14 mouse cellular contexts compared by ENCODE assay signal in the genomic region with DNA sequence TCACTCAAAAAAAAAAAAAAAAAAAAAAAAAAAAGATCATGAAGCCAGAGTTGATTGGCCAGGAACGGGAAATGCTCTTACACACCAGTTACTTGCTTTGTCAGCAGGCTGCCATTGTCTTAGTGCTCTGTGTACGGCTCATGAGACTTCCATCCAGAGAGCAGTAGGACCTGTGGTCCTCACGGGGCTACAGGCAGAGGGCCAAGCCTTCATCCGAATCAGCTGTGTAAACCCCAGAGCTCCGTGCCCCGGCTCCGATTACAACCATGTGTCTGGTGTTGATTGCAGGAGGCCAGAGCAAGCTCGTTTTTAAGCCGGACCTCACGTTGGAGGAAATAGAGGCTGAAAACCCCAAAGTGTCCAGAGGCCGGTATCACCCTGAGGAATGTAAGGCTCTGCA. TPM values are rescaled to one million over a fixed set of nuclear protein-coding genes. Genes with fewer than 3 reads are reported as not detected.
A peak's percentile ranks its signal among the peaks of the same experiment; 100 is the strongest.
DNase-seq lines count a peak whose midpoint lies in the region; ATAC-seq and TF ChIP-seq lines count a peak whose summit lies in the region.
"Had no signal": no experiment of that assay in that cellular context is flagged by ENCODE, and none has a peak within 500 bp of the region (broad histone marks: within the 10 kb centered on the region; RNA-seq: fewer than 3 reads in every experiment).

No protein-coding gene starts in this region.

- no peaks in the 10 kb centered on the region for H3K27me3 ChIP-seq in kidney, postnatal 0 days (ENCODE audit: insufficient read depth, low read length)
- H3K27me3 ChIP-seq in limb, embryonic 10.5 days (ENCODE audit: low read depth, poor library complexity, severe bottlenecking): no peaks in the 10 kb centered on the region
- H3K27me3 ChIP-seq: heart, embryonic 15.5 days had no signal

- 28% methylated on average over 11 of the region's 11 CpGs for WGBS in kidney, postnatal 0 days
- WGBS in limb, embryonic 10.5 days: 37% methylated on average over 11 of the region's 11 CpGs

- H3K4me1 ChIP-seq in kidney, postnatal 0 days (replicated peaks; ENCODE audit: insufficient read depth, low read length): peaks cover 4% of the 10 kb centered on the region
- peaks cover 47% of the 10 kb centered on the region for H3K4me1 ChIP-seq in limb, embryonic 10.5 days

- no peak overlapping the region for H3K9ac ChIP-seq in kidney, postnatal 0 days (ENCODE audit: low read depth, low read length)
- H3K9ac ChIP-seq: heart, embryonic 15.5 days had no signal

- H3K27ac ChIP-seq in gastrocnemius, adult 2 months: 0 out of 2 replicates have a peak overlapping the region, but pooled peaks have one; percentile 16
- no peak overlapping the region for H3K27ac ChIP-seq in kidney, postnatal 0 days
- H3K27ac ChIP-seq in limb, embryonic 10.5 days: no peak overlapping the region
- H3K27ac ChIP-seq: heart, embryonic 15.5 days; left cerebral cortex, adult 2 months had no signal

- H3K4me3 ChIP-seq in gastrocnemius, adult 2 months: peak overlapping the region; percentile 39
- H3K4me3 ChIP-seq in kidney, postnatal 0 days (replicated peaks; ENCODE audit: low read depth, low read length): no peak overlapping the region
- no peak overlapping the region for H3K4me3 ChIP-seq in limb, embryonic 10.5 days
- H3K4me3 ChIP-seq: heart, embryonic 15.5 days; left cerebral cortex, adult 2 months had no signal

- no peak overlapping the region for H3K4me2 ChIP-seq in kidney, postnatal 0 days (ENCODE audit: low read length)
- H3K4me2 ChIP-seq: heart, embryonic 15.5 days had no signal

- DNase-seq in gastrocnemius, adult 2 months: peak; percentile 36
- DNase-seq in gastrocnemius, postnatal 4 days (ENCODE audit: low spot score in 2 of 2): no peak
- peak; percentile 48 for DNase-seq in kidney, postnatal 0 days (ENCODE audit: low spot score)
- DNase-seq in kidney, adult 11 months: no peak
- peak; percentile 49 for DNase-seq in brain, embryonic 14.5 days (ENCODE audit: low read depth)
- peak; percentile 39 for DNase-seq in limb, embryonic 10.5 days (ENCODE audit: low spot score)
- no peak for DNase-seq in B cell, adult 2 months
- no peak for DNase-seq in kidney, adult 8-10 months
- DNase-seq: adrenal gland, postnatal 10 days; cerebellum, adult 11-12 months; kidney, adult 9 months; lung, postnatal 4 days had no signal

- no peaks in the 10 kb centered on the region for H3K9me3 ChIP-seq in kidney, postnatal 0 days (replicated peaks; ENCODE audit: low read length)
- no peaks in the 10 kb centered on the region for H3K9me3 ChIP-seq in limb, embryonic 10.5 days (replicated peaks)
- H3K9me3 ChIP-seq: heart, embryonic 15.5 days had no signal

- 0 out of 2 replicates have a peak, but pooled peaks cover 4% of the 10 kb centered on the region for H3K36me3 ChIP-seq in kidney, postnatal 0 days (ENCODE audit: insufficient read depth, low read length)
- H3K36me3 ChIP-seq in limb, embryonic 10.5 days: peaks cover 15% of the 10 kb centered on the region

- no peak for TF ChIP-seq POLR2A in brain, embryonic 14.5 days (IDR thresholded peaks at IDR 0.05; ENCODE audit: borderline replicate concordance, extremely low read depth, insufficient read depth, insufficient read length, poor library complexity, severe bottlenecking)

- intact Hi-C loops in gastrocnemius, adult 2 months (cut with DNase I): no loop called here

- no peak for TF ChIP-seq CTCF in gastrocnemius, adult 2 months (IDR thresholded peaks at IDR 0.05)
- no peak for TF ChIP-seq CTCF in kidney, postnatal 0 days (IDR thresholded peaks at IDR 0.05; ENCODE audit: low read depth)
- TF ChIP-seq CTCF in brain, embryonic 14.5 days (IDR thresholded peaks at IDR 0.05; ENCODE audit: borderline replicate concordance, extremely low read depth, insufficient read depth, insufficient read length): no peak

- no peak; the same call in 1 of the 2 replicates for ATAC-seq in kidney, postnatal 0 days (replicated peaks; ENCODE audit: low FRiP score, low read depth)

RNA-seq across cellular contexts. Expression of a gene that starts 11.6 kb away (rescaled TPM):
- total RNA-seq in gastrocnemius, adult 2 months (2021): 1 to 10 TPM; 3.3 to 7.0 TPM
- total RNA-seq in gastrocnemius, postnatal 4 days (2021): 1 to 10 TPM; 6.8 to 8.5 TPM
- 28.8 and 29.9 TPM in 2 replicates for polyA plus RNA-seq in kidney, postnatal 0 days (2015; fragmentation: Nextera tagmentation; extraction: Ambion mirVana)
- polyA plus RNA-seq in brain, embryonic 14.5 days (2012; rRNA removed): 14.1 and 18.8 TPM in 2 replicates
- polyA plus RNA-seq in limb, embryonic 10.5 days (2016; fragmentation: Nextera tagmentation; extraction: Ambion mirVana): 19.2 and 23.0 TPM in 2 replicates

RNA-seq across cellular contexts. Expression of a gene that starts 40.6 kb away (rescaled TPM):
- total RNA-seq in gastrocnemius, adult 2 months (2021): 10 to 100 TPM; 11.9 to 18.6 TPM
- total RNA-seq in gastrocnemius, postnatal 4 days (2021): 10 to 100 TPM; 30.1 to 31.2 TPM
- polyA plus RNA-seq in kidney, postnatal 0 days (2015; fragmentation: Nextera tagmentation; extraction: Ambion mirVana): 5.4 and 5.9 TPM in 2 replicates
- polyA plus RNA-seq in brain, embryonic 14.5 days (2012; rRNA removed): 3.2 and 7.0 TPM in 2 replicates
- polyA plus RNA-seq in limb, embryonic 10.5 days (2016; fragmentation: Nextera tagmentation; extraction: Ambion mirVana): 6.3 and 6.7 TPM in 2 replicates

RNA-seq across cellular contexts. Expression of a gene that starts 46.5 kb away (rescaled TPM):
- total RNA-seq in gastrocnemius, adult 2 months (2021): not detected
- total RNA-seq in gastrocnemius, postnatal 4 days (2021): under 1 TPM in 1 of 2 experiments, not detected in 1; 0.49 TPM
- 33.9 and 47.9 TPM in 2 replicates for polyA plus RNA-seq in kidney, postnatal 0 days (2015; fragmentation: Nextera tagmentation; extraction: Ambion mirVana)
- 1.3 and 2.7 TPM in 2 replicates for polyA plus RNA-seq in brain, embryonic 14.5 days (2012; rRNA removed)
- polyA plus RNA-seq in limb, embryonic 10.5 days (2016; fragmentation: Nextera tagmentation; extraction: Ambion mirVana): 1.8 and 3.4 TPM in 2 replicates

Comparison
In these comparisons a context has a peak if more than half of its experiments do, and no peak if none do; other contexts are left out.
1. DNase-seq: peak in gastrocnemius, adult 2 months (single experiment), kidney, postnatal 0 days (single experiment), brain, embryonic 14.5 days (single experiment) and limb, embryonic 10.5 days (single experiment); none in gastrocnemius, postnatal 4 days (0 of 2), kidney, adult 11 months (single experiment), B cell, adult 2 months (0 of 2) and kidney, adult 8-10 months (0 of 2).